Mouse (Mus musculus) E14TG2a.4 (cell line): ENCODE measurements around the gene Fktn.
"Not testable (repeated sequence)": the region's sequence is repeated elsewhere in the genome, so short reads cannot be mapped to it uniquely, and the experiment has no call there.

ENCODE experiments used
- H3K27me3 ChIP-seq: 2 replicates; pipeline ENCODE4 v1.6.1; 2014; ENCODE audit warnings: low read length, control low read depth; ENCODE audit not compliant: insufficient read depth
- H3K36me3 ChIP-seq: 2 replicates; pipeline ENCODE4 v1.6.1; 2014; ENCODE audit warnings: low read length, control low read depth; ENCODE audit not compliant: insufficient read depth
- H3K4me1 ChIP-seq: replicated peaks from 2 replicates; pipeline ENCODE4 v1.6.1; 2014; ENCODE audit warnings: low read depth, low read length, control low read depth
- H3K4me3 ChIP-seq: replicated peaks from 2 replicates; pipeline ENCODE4 v1.5.1; 2014; ENCODE audit warnings: mild to moderate bottlenecking, low read length
- H3K9me3 ChIP-seq: 2 replicates; pipeline ENCODE4 v1.6.1; 2014; ENCODE audit warnings: low read length, control low read depth
- CTCF ChIP-seq: conservative IDR thresholded peaks from 2 replicates; pipeline ENCODE4 v1.5.1; 2014; ENCODE audit warnings: low read length
- NANOG ChIP-seq: IDR thresholded peaks from 2 replicates; pipeline ENCODE4 v1.6.1; 2014; ENCODE audit warnings: borderline replicate concordance, low read length, mixed read lengths
- POU5F1 ChIP-seq: IDR thresholded peaks from 2 replicates; pipeline ENCODE4 v1.6.1; 2014; ENCODE audit warnings: low read length, borderline replicate concordance

Gene Fktn

DNA sequence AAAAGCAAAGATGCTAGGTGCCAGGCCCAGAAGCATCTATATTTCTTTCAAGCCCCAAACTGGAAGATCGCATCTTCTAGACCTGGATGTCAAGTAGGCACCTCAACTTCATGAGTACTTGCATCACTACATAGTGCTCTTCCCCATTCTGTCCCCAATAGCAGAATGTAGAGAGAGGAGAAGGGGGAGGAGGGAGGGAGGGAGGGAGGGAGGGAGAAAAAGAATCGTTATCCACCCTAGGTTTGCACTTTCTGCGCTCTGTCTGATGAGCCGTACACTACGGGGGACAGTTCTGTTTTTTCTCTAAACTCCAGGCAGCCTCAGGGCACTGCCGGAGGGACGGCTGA, at the start of gene Fktn:
Gene Fktn, plus strand, starts transcription at position 295 of the 347 bp plus-strand sequence.
- Histone ChIP-seq H3K36me3 (0 out of 2 replicates have a peak, but pooled peaks cover 4% of the 10 kb centered on the region), H3K4me1 (peaks cover 13% of the 10 kb centered on the region; the same call in 1 of the 2 replicates), H3K9me3 (no peaks in the 10 kb centered on the region), H3K27me3 (0 out of 2 replicates have a peak, but pooled peaks cover 2% of the 10 kb centered on the region), H3K4me3 (peak within 1 kb of the TSS; percentile 98)
- no peak for TF ChIP-seq NANOG

DNA sequence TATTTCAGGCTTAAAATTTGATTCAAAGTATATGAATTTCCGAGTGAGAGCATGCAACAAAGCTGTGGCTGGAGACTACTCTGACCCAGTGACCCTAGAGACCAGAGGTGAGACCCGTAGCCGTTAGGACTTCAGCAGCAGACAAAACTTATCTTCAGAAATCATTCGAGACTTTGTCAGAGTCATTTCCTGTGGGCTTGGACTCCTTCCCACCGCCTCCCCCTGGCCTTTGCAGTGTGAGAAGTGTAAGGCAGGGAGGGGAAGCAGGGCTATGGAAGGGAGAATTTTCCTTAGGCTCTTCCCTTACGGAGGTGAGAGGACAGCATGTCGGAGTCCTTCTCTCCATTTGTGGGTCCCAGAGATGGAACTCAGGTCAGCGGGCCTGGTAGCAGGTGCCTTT, 31.7 kb upstream of the Fktn start:
- Histone ChIP-seq H3K27me3 (no peaks in the 10 kb centered on the region), H3K36me3 (peaks cover 42% of the 10 kb centered on the region), H3K9me3 (no peaks in the 10 kb centered on the region; the same call in 1 of the 2 replicates), H3K4me1 (peaks cover 12% of the 10 kb centered on the region), H3K4me3 (no peak overlapping the region)
- TF ChIP-seq CTCF = no peak
- no peak for TF ChIP-seq POU5F1
- no peak for TF ChIP-seq NANOG

DNA sequence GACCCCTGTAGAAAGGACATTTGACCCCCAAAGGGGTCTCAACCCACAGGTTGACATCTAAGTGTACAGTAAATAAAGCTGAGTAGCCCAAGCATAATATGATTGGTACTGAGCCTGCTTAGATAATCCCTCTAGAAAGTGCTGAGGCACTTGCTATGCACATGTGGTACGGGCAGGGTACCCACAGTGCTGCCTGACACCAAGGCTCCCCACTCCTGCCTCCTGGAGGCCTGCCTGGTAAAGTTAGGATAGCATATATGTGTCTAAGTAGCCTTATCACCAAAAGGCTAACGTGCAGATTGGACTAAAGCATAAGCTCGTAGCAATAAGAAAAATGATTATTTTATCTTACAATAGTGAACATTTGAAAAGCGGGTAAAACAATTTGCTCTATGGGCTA, 24.8 kb upstream of the Fktn start:
- Histone ChIP-seq H3K27me3 (no peaks in the 10 kb centered on the region), H3K36me3 (peaks cover 29% of the 10 kb centered on the region), H3K9me3 (no peaks in the 10 kb centered on the region), H3K4me3 (no peak overlapping the region), H3K4me1 (no peaks in the 10 kb centered on the region)
- no peak for TF ChIP-seq POU5F1
- no peak for TF ChIP-seq CTCF
- no peak for TF ChIP-seq NANOG

GRCm38 (mm10) chr4:53691418-53691817, 22.4 kb upstream of the Fktn start:
- Histone ChIP-seq H3K27me3 (no peaks in the 10 kb centered on the region), H3K4me1 (no peaks in the 10 kb centered on the region), H3K36me3 (peaks cover 33% of the 10 kb centered on the region), H3K9me3 (no peaks in the 10 kb centered on the region), H3K4me3 (no peak overlapping the region)
- TF ChIP-seq POU5F1 = no peak
- TF ChIP-seq NANOG = no peak
- TF ChIP-seq CTCF = no peak

GRCm38 (mm10) chr4:53709166-53709565, 4.6 kb upstream of the Fktn start:
- H3K4me1 ChIP-seq, H3K4me3 ChIP-seq, H3K36me3 ChIP-seq, H3K27me3 ChIP-seq, H3K9me3 ChIP-seq: not testable (repeated sequence)

DNA sequence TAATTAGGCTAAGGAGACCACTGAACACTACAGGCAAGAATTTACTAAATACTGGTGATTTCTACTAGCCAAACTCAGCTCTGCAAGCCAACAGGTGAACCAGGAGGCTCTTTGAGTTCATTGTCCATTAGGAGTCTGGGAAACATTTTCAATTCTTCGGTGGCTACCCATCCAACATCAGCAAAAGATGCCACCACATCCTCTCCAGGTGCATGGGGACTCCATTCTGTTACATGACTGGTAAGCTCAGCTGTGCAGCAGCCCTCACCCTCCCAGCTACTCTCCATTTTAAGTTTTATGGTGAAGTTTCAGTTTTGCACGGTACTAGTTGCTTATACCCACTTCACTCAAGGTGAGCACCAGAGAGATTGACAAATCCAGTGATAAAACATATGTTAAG, 3.8 kb upstream of the Fktn start:
- TF ChIP-seq POU5F1 (no peak), NANOG (no peak), CTCF (no peak)
- H3K36me3 ChIP-seq = no peaks in the 10 kb centered on the region
- no peaks in the 10 kb centered on the region for H3K9me3 ChIP-seq
- H3K4me1 ChIP-seq = peaks cover 8% of the 10 kb centered on the region; the same call in 1 of the 2 replicates
- 0 out of 2 replicates have a peak, but pooled peaks cover 2% of the 10 kb centered on the region for H3K27me3 ChIP-seq
- H3K4me3 ChIP-seq = no peak overlapping the region

GRCm38 (mm10) chr4:53710555-53711328, 3.1 kb upstream of the Fktn start:
- Histone ChIP-seq H3K4me3 (no peak overlapping the region), H3K9me3 (no peaks in the 10 kb centered on the region), H3K4me1 (peaks cover 13% of the 10 kb centered on the region; the same call in 1 of the 2 replicates), H3K27me3 (0 out of 2 replicates have a peak, but pooled peaks cover 2% of the 10 kb centered on the region), H3K36me3 (no peaks in the 10 kb centered on the region)
- TF ChIP-seq POU5F1 (no peak), NANOG (no peak), CTCF (no peak)

- TF ChIP-seq NANOG = no peak
- no peak for TF ChIP-seq CTCF
- TF ChIP-seq POU5F1 = no peak
- Histone ChIP-seq H3K9me3 (no peaks in the 10 kb centered on the region), H3K4me3 (peak overlapping the region; percentile 98), H3K36me3 (0 out of 2 replicates have a peak, but pooled peaks cover 4% of the 10 kb centered on the region), H3K4me1 (peaks cover 13% of the 10 kb centered on the region; the same call in 1 of the 2 replicates), H3K27me3 (0 out of 2 replicates have a peak, but pooled peaks cover 2% of the 10 kb centered on the region)
Observed at GRCm38 (mm10) chr4:53714051-53714814, 435 bp downstream of the Fktn start.

GRCm38 (mm10) chr4:53715977-53716376, 2.2 kb downstream of the Fktn start:
- Histone ChIP-seq H3K4me1 (peaks cover 13% of the 10 kb centered on the region; the same call in 1 of the 2 replicates), H3K27me3 (0 out of 2 replicates have a peak, but pooled peaks cover 2% of the 10 kb centered on the region), H3K4me3 (no peak overlapping the region), H3K9me3 (no peaks in the 10 kb centered on the region), H3K36me3 (peaks cover 6% of the 10 kb centered on the region)
- TF ChIP-seq NANOG (no peak), CTCF (peak; percentile 40)
